Mouse (Mus musculus): ENCODE results near the gene Map4k2. TPM values are rescaled to one million over a fixed set of nuclear protein-coding genes. Genes with fewer than 3 reads are reported as not detected.

The Map4k2 gene
- total and polyA plus RNA-seq, 2 experiments from 2014 or later: 18.6 to 102 TPM

DNA sequence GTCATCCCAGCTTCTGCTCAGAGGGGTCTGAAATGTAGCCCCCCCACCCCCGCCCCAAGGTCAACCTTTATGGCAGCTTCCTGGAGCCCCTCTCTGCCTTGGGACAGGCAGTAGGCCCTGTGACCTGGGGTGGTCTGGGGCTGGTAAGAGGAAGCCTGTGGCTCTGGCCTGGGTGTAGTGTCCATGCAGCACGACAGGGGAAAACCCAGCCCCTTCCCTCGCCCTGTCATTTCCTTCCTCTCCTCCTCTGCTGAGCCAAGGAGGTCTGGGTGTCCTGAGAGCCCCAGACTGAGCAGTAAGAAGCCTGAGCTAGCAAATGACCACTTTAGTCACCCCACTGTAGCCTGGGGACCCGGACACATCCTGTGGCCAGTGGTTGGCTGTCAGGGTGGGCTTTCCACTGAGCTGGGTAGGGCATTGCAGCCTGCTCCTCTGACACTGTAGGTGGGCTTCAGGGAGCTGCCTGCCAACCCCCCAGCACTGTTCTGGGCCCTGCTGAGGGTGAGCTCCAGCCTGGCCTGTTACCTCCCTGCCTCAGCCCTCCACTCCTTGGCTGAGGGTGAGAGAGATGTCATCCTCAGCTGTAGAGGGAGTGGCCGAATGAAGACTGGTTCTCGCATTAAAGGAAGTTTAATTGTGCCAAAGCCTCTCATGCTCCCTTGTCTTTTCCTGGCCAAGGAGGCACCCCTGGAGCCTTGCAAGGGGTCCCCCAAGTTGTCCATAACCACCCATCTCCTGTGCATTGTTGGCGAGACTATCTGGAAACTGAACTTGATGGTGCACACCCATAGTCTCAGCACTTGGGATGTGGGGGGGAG lies 41.3 kb upstream of the Map4k2 start:
- Histone ChIP-seq H3K9ac (replicated peaks; ENCODE audit: low read length) (no peak overlapping the region), H3K27ac (peak overlapping the region; percentile 54; the same call in 1 of the 2 replicates), H3K4me1 (ENCODE audit: insufficient read depth, low read length) (no peaks in the 10 kb centered on the region), H3K27me3 (ENCODE audit: insufficient read depth, low read length) (no peaks in the 10 kb centered on the region), H3K4me3 (ENCODE audit: low read length) (no peak overlapping the region), H3K36me3 (ENCODE audit: insufficient read depth, low read length) (peaks cover 48% of the 10 kb centered on the region), H3K9me3 (ENCODE audit: low read length) (no peaks in the 10 kb centered on the region), H3K4me2 (ENCODE audit: low read depth, low read length) (no peak overlapping the region)
- DNase-seq (ENCODE audit: low spot score) (no peak), ATAC-seq (no peak)
- TF ChIP-seq CTCF (IDR thresholded peaks at IDR 0.05; ENCODE audit: low read depth): no peak
- WGBS: 77% methylated on average over 7 of the region's 7 CpGs

DNA sequence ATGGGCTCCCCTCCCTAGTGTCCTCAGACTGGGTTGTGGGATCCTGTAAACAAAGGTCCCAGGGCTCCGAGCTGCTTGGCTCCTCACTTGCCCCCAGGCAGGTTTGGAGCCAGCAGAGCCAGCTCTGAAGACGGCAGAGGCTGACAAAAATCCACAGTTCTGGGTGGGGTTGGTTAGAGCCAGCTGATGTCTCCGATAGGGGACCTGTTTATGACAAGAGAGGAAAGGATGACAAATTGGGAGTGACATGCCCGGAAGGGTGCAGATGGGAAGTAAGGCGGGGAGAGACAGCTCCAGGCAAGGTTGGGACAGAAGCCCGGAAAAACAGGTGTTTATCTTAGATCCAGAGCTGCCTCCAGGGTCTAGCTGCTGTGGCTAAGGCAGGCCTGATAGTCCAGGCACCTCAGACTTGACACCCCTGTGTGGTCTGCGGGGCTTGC lies 40.5 kb upstream of the Map4k2 start:
- no peaks in the 10 kb centered on the region for H3K9me3 ChIP-seq (ENCODE audit: low read length)
- no peak overlapping the region for H3K4me3 ChIP-seq (ENCODE audit: low read length)
- no peaks in the 10 kb centered on the region for H3K27me3 ChIP-seq (ENCODE audit: insufficient read depth, low read length)
- 0 out of 2 replicates have a peak, but pooled peaks have one; percentile 16 for ATAC-seq
- no peak overlapping the region for H3K4me2 ChIP-seq (ENCODE audit: low read depth, low read length)
- DNase-seq (ENCODE audit: low spot score): peak; percentile 52
- TF ChIP-seq CTCF (IDR thresholded peaks at IDR 0.05; ENCODE audit: low read depth): no peak
- H3K4me1 ChIP-seq (ENCODE audit: insufficient read depth, low read length): no peaks in the 10 kb centered on the region
- peaks cover 40% of the 10 kb centered on the region for H3K36me3 ChIP-seq (ENCODE audit: insufficient read depth, low read length)
- H3K27ac ChIP-seq: peak overlapping the region; percentile 54; the same call in 1 of the 2 replicates
- H3K9ac ChIP-seq (replicated peaks; ENCODE audit: low read length): no peak overlapping the region
- WGBS: 38% methylated on average over 7 of the region's 7 CpGs

DNA sequence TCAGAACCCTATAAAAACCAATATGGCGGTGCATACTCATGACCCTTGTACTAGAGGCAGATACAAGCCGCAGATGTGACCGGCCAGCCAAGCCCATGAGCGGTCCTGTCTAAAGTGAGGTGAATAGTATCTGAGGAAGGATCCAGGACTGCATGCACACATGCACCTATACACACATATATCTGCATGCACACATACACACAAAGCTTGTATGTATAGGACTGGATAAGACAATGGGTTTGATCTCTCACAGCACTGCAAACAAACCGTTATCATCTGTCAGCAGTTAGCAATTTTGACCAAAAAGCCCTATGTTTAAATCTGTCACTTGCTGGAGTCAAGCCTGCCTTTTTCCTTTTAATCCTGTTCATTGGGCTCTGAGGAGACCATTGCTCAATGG lies 38.8 kb upstream of the Map4k2 start:
- WGBS: 92% methylated on average over 5 of the region's 5 CpGs
- no peak for TF ChIP-seq CTCF (IDR thresholded peaks at IDR 0.05; ENCODE audit: low read depth)
- Histone ChIP-seq H3K4me2 (ENCODE audit: low read depth, low read length) (no peak overlapping the region), H3K4me3 (ENCODE audit: low read length) (no peak overlapping the region), H3K4me1 (ENCODE audit: insufficient read depth, low read length) (0 out of 2 replicates have a peak, but pooled peaks cover 4% of the 10 kb centered on the region), H3K9ac (replicated peaks; ENCODE audit: low read length) (no peak overlapping the region), H3K9me3 (ENCODE audit: low read length) (no peaks in the 10 kb centered on the region), H3K27ac (peak overlapping the region; percentile 68), H3K36me3 (ENCODE audit: insufficient read depth, low read length) (peaks cover 25% of the 10 kb centered on the region), H3K27me3 (ENCODE audit: insufficient read depth, low read length) (no peaks in the 10 kb centered on the region)
- ATAC-seq (no peak), DNase-seq (ENCODE audit: low spot score) (no peak)

DNA sequence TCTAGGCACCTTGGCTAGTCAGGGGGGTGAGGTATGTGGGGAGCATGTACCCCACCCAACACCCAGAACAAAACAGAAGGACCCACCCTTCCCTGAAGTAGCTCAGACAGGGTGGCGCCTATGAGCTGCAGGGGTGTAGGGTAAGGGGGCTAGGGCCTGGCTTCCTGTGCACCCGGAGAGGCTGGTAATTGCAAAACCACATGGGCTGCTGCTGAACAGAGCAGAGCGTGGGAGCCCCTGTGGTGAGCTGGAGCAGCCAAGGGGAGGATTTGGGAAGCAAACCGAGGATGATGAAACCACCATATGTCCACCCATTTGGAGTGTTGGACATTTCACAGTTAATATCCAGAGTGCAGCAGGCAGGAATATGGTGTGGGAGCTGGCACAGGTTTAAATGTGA lies 38.4 kb upstream of the Map4k2 start:
- H3K36me3 ChIP-seq (ENCODE audit: insufficient read depth, low read length): peaks cover 22% of the 10 kb centered on the region
- ATAC-seq (peak; percentile 33), DNase-seq (ENCODE audit: low spot score) (peak; percentile 70)
- 33% methylated on average over 4 of the region's 4 CpGs for WGBS
- H3K9me3 ChIP-seq (ENCODE audit: low read length): no peaks in the 10 kb centered on the region
- H3K4me2 ChIP-seq (ENCODE audit: low read depth, low read length): no peak overlapping the region
- peak overlapping the region; percentile 68 for H3K27ac ChIP-seq
- H3K4me1 ChIP-seq (ENCODE audit: insufficient read depth, low read length): peaks cover 7% of the 10 kb centered on the region; the same call in 1 of the 2 replicates
- no peak overlapping the region for H3K9ac ChIP-seq (replicated peaks; ENCODE audit: low read length)
- no peaks in the 10 kb centered on the region for H3K27me3 ChIP-seq (ENCODE audit: insufficient read depth, low read length)
- no peak overlapping the region for H3K4me3 ChIP-seq (ENCODE audit: low read length)
- TF ChIP-seq CTCF (IDR thresholded peaks at IDR 0.05; ENCODE audit: low read depth): no peak

DNA sequence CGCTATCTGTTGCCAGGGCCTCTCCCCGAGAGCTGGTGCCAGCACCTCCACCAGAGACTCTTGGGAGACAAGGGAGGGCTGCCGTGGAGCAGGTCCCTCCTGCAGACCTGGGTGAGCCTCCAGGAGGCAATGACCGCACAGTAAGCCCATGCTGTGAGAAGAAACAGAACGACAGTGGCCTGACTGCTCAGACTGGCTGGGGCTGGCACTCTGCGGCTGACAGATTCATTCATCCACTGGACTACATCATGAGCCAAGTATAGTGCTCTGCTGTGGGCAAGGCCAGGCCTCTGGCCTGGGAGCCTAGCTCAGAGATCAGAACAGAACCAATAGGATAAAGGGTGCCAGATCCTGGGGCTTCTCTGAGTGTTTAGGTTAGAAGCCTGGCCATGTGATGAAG lies 37.1 kb upstream of the Map4k2 start:
- 61% methylated on average over 6 of the region's 6 CpGs for WGBS

DNA sequence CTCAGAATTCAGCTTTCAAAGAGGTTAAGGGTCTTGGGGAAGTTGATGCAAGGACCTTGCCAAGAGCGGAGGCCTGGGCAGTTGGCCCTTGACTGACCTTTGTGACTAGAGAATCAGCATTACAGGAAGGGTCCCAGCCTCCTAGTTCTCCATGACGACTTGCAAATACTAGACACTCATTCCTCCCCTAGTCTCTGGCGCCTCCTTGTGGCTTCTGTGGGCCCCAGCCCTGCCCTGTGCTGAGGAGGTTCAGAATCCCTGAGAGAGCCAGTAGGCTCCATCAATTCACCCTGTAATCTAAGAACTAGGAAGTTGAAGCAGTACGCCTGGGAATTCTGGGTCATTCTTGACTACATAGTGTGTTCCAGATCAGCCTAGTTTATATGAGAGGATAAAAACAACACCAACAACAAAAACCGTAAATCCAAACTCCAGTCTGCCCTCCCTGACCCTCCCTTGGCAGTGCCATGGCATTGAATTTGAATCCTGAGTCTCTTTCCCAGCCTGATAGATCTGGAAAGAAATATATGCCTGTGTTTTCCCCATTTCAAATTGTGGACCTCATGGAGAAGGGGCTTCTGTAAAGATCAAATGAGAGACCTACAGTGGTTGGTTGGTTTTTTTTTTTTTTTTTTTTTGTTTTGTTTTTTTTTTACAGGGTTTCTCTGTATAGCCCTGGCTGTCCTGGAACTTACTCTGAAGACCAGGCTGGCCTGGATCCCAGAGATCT lies 36.0 kb upstream of the Map4k2 start:
- peak; percentile 69 for ATAC-seq
- no peak overlapping the region for H3K9ac ChIP-seq (replicated peaks; ENCODE audit: low read length)
- 28% methylated on average over 5 of the region's 5 CpGs for WGBS

More for the DNA sequence above, 37.1 kb upstream of the Map4k2 start:
- Histone ChIP-seq H3K4me2 (ENCODE audit: low read depth, low read length) (no peak overlapping the region), H3K27ac (peak overlapping the region; percentile 68; the same call in 1 of the 2 replicates), H3K9ac (replicated peaks; ENCODE audit: low read length) (no peak overlapping the region), H3K27me3 (ENCODE audit: insufficient read depth, low read length) (no peaks in the 10 kb centered on the region), H3K9me3 (ENCODE audit: low read length) (no peaks in the 10 kb centered on the region), H3K4me3 (ENCODE audit: low read length) (no peak overlapping the region), H3K36me3 (ENCODE audit: insufficient read depth, low read length) (peaks cover 9% of the 10 kb centered on the region), H3K4me1 (ENCODE audit: insufficient read depth, low read length) (peaks cover 7% of the 10 kb centered on the region; the same call in 1 of the 2 replicates)
- TF ChIP-seq CTCF (IDR thresholded peaks at IDR 0.05; ENCODE audit: low read depth): no peak
- ATAC-seq (no peak), DNase-seq (ENCODE audit: low spot score) (no peak)

More for the DNA sequence above, 36.0 kb upstream of the Map4k2 start:
- no peak overlapping the region for H3K27ac ChIP-seq
- no peak overlapping the region for H3K4me3 ChIP-seq (ENCODE audit: low read length)
- no peaks in the 10 kb centered on the region for H3K9me3 ChIP-seq (ENCODE audit: low read length)
- no peak overlapping the region for H3K4me2 ChIP-seq (ENCODE audit: low read depth, low read length)
- TF ChIP-seq CTCF (IDR thresholded peaks at IDR 0.05; ENCODE audit: low read depth): peak; percentile 96
- no peaks in the 10 kb centered on the region for H3K27me3 ChIP-seq (ENCODE audit: insufficient read depth, low read length)
- 0 out of 2 replicates have a peak, but pooled peaks cover under 1% of the 10 kb centered on the region for H3K36me3 ChIP-seq (ENCODE audit: insufficient read depth, low read length)
- DNase-seq (ENCODE audit: low spot score): peak; percentile 89
- H3K4me1 ChIP-seq (ENCODE audit: insufficient read depth, low read length): peaks cover 7% of the 10 kb centered on the region; the same call in 1 of the 2 replicates
